Mouse (Mus musculus) liver, embryonic 16.5 days (tissue): ENCODE measurements around the gene Kmt2a. TPM values are rescaled to one million over a fixed set of nuclear protein-coding genes. Genes with fewer than 3 reads are reported as not detected.
A peak's percentile ranks its signal among the peaks of the same experiment; 100 is the strongest.

Experiments
- ATAC-seq: fragments of 200-750 bp; cut with Nextera tagmentation; 2 replicates; pipeline ENCODE4 v1.8.0; 2017; ENCODE audit warnings: low read depth, mild to moderate bottlenecking, moderate number of reproducible peaks, moderate library complexity
- H3K27ac ChIP-seq: fragments of 300-500 bp; sonication (generic); 2 replicates; pipeline ENCODE4 v1.5.1; 2014; ENCODE audit warnings: mild to moderate bottlenecking, low read length
- H3K27me3 ChIP-seq: fragments of 300-500 bp; sonication (generic); 2 replicates; pipeline ENCODE4 v1.6.1; 2014; ENCODE audit warnings: low read depth, low read length, mixed read lengths; ENCODE audit not compliant: control insufficient read depth, insufficient read depth
- H3K36me3 ChIP-seq: fragments of 300-500 bp; sonication (generic); 2 replicates; pipeline ENCODE4 v1.6.1; 2014; ENCODE audit warnings: mild to moderate bottlenecking; ENCODE audit not compliant: control insufficient read depth, insufficient read depth
- H3K4me1 ChIP-seq: fragments of 300-500 bp; sonication (generic); 2 replicates; pipeline ENCODE4 v1.6.1; 2014; ENCODE audit warnings: low read depth, low read length, mixed read lengths; ENCODE audit not compliant: control insufficient read depth
- H3K4me2 ChIP-seq: fragments of 300-500 bp; sonication (generic); 2 replicates; pipeline ENCODE4 v1.6.1; 2014; ENCODE audit warnings: low read depth, low read length, mixed read lengths
- H3K4me3 ChIP-seq: fragments of 300-500 bp; sonication (generic); 2 replicates; pipeline ENCODE4 v1.5.1; 2014; ENCODE audit warnings: low read depth, mild to moderate bottlenecking, low read length
- H3K9ac ChIP-seq: fragments of 300-500 bp; sonication (generic); 2 replicates; pipeline ENCODE4 v1.6.1; 2014; ENCODE audit warnings: low read depth, low read length
- H3K9me3 ChIP-seq: fragments of 300-500 bp; sonication (generic); replicated peaks from 2 replicates; pipeline ENCODE4 v1.6.1; 2016; ENCODE audit warnings: low read length; ENCODE audit not compliant: control insufficient read depth
- WGBS: fragments of 180-500 bp; shearing (Covaris S2); extraction: QIAGEN DNeasy Blood & Tissue Kit; methylation state at CpG from one replicate; pipeline ENCODE4 v1.1.7; 2014; ENCODE audit not compliant: insufficient replicate concordance; 5-methylcytosine and 5-hydroxymethylcytosine counted together
- polyA plus RNA-seq: library from polyadenylated mRNA; unstranded; fragments of >200 nt; fragmentation: Nextera tagmentation; extraction: Ambion mirVana; gene quantifications from 2 replicates; pipeline ENCODE4 v1.2.1, GENCODE M21; 2015

Kmt2a gene
- polyA plus RNA-seq: 2.6 and 3.0 TPM in 2 replicates

GRCm38 (mm10) chr9:44881221-44881871 is at the start of gene Kmt2a:
Gene Kmt2a, minus strand, starts transcription at chr9:44881296.
- Histone ChIP-seq H3K9ac (peak within 1 kb of the TSS; percentile 92), H3K9me3 (no peaks in the 10 kb centered on the region), H3K27ac (peak within 1 kb of the TSS; percentile 93), H3K4me3 (peak within 1 kb of the TSS; percentile 93), H3K27me3 (no peaks in the 10 kb centered on the region; the same call in none of the 2 replicates), H3K36me3 (no peaks in the 10 kb centered on the region), H3K4me1 (peaks cover 34% of the 10 kb centered on the region), H3K4me2 (peak within 1 kb of the TSS; percentile 99)
- WGBS: 0% methylated on average over 61 of the region's 71 CpGs
- ATAC-seq: peak; percentile 87

GRCm38 (mm10) chr9:44921543-44921942 is 40.4 kb upstream of the Kmt2a start:
- ATAC-seq: no peak

GRCm38 (mm10) chr9:44921123-44921468 is 40.0 kb upstream of the Kmt2a start:
- WGBS: 0% methylated on average over 8 of the region's 8 CpGs
- peak; percentile 71 for ATAC-seq
- Histone ChIP-seq H3K4me2 (peak overlapping the region; percentile 71), H3K4me1 (peaks cover 7% of the 10 kb centered on the region), H3K36me3 (no peaks in the 10 kb centered on the region), H3K27ac (peak overlapping the region; percentile 83), H3K4me3 (peak overlapping the region; percentile 98), H3K9me3 (no peaks in the 10 kb centered on the region), H3K9ac (peak overlapping the region; percentile 97), H3K27me3 (no peaks in the 10 kb centered on the region)

More at GRCm38 (mm10) chr9:44921543-44921942, 40.4 kb upstream of the Kmt2a start:
- Histone ChIP-seq H3K4me2 (peak overlapping the region; percentile 71), H3K4me3 (peak overlapping the region; percentile 98), H3K27me3 (no peaks in the 10 kb centered on the region), H3K27ac (no peak overlapping the region), H3K9ac (no peak overlapping the region; the same call in 1 of the 2 replicates), H3K36me3 (no peaks in the 10 kb centered on the region), H3K9me3 (no peaks in the 10 kb centered on the region), H3K4me1 (peaks cover 7% of the 10 kb centered on the region)
- WGBS: 75% methylated on average over 2 of the region's 2 CpGs

DNA sequence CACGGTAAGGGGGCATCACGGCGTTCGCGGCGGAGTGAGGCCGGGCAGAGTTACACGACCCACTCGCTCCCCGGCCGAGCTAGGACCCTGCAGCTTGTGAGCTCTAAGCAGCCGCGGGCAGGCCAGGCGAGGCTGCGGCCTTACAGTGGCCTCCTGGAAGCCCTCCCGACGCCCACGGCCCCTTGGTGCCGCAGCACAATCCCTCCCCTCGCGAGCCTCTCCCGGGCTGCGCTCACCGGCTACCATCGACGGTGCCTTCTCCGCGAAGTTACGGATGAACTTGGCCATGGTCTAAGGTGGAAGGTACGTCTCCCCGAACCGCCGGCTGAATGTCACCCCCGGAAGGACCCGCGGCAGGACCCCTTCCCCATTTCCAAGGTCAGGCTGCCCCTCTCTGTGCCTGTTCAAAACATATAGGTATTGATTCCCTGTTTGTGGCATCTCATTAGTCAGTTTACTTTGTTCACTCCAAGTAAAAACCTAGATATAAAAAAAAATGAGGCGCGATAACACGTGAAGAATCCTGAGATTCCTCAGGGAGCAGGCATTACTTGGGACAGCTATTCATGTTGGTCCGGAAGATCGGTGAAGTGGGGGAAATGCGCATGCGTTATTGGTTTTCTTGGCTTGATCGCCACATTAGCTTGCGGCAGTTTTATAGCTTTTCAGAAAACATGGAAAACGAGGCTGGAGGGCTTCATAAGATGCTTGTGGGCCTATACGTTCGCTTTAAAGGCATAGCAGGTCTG is 39.5 kb upstream of the Kmt2a start, which contains the start of gene Atp5l:
TSS of gene Atp5l (minus strand) at position 369 of the 749 bp plus-strand sequence.
- no peaks in the 10 kb centered on the region for H3K36me3 ChIP-seq
- H3K9me3 ChIP-seq: no peaks in the 10 kb centered on the region
- peak within 1 kb of the TSS; percentile 97 for H3K9ac ChIP-seq
- peak within 1 kb of the TSS; percentile 98 for H3K4me3 ChIP-seq
- H3K4me1 ChIP-seq: peaks cover 7% of the 10 kb centered on the region
- H3K27ac ChIP-seq: peak within 1 kb of the TSS; percentile 83
- no peaks in the 10 kb centered on the region for H3K27me3 ChIP-seq
- ATAC-seq: peak; percentile 81
- peak within 1 kb of the TSS; percentile 71 for H3K4me2 ChIP-seq
- under 1% methylated on average over 48 of the region's 48 CpGs for WGBS

DNA sequence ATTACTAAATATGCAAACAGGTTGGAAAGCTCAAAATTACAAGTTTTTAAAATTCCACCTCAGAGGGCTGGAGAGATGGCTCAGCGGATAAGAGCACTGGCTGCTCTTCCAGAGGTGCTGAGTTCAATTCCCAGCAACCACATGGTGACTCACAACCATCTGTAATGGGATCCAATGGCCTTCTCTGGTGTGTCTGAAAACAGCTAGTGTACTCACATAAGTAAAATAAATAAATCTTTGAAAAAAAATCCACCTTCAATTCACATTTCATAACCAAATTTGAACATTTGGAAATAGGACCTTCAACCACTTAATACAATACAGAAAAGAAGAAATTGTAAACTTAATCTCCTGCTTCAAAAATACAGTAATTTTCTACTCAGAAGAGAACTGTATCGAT is 38.5 kb upstream of the Kmt2a start:
- no peak for ATAC-seq
- no peaks in the 10 kb centered on the region for H3K9me3 ChIP-seq
- H3K27ac ChIP-seq: peak overlapping the region; percentile 83
- peak overlapping the region; percentile 98 for H3K4me3 ChIP-seq
- H3K27me3 ChIP-seq: no peaks in the 10 kb centered on the region
- 27% methylated on average over 2 of the region's 2 CpGs for WGBS
- peak overlapping the region; percentile 71 for H3K4me2 ChIP-seq
- H3K36me3 ChIP-seq: no peaks in the 10 kb centered on the region
- H3K4me1 ChIP-seq: peaks cover 9% of the 10 kb centered on the region
- H3K9ac ChIP-seq: peak overlapping the region; percentile 97

DNA sequence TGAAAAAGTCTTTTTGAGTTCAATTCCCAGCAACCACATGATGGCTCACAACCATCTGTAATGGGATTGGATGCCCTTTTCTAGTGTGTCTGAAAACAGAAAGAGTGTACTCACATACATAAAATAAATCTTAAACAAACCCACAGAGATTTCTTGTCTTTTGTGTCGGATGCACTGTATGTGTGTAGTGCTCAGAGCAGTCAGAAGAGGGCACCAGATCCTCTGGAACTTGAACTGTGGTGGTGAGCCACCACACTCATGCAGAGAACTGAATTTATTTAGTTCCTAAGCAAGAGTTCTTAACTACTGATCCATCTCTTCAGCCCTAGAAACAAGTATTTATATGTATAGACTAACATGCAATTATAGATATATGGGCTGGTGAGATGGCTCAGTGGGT is 35.1 kb upstream of the Kmt2a start:
- Histone ChIP-seq H3K9ac (no peak overlapping the region), H3K4me1 (peaks cover 9% of the 10 kb centered on the region), H3K27me3 (no peaks in the 10 kb centered on the region), H3K36me3 (peaks cover 7% of the 10 kb centered on the region), H3K4me3 (no peak overlapping the region), H3K27ac (no peak overlapping the region), H3K9me3 (no peaks in the 10 kb centered on the region), H3K4me2 (no peak overlapping the region)
- no peak for ATAC-seq
- WGBS: 37% methylated on average over 1 of the region's 1 CpGs

- peaks cover 15% of the 10 kb centered on the region for H3K36me3 ChIP-seq
- WGBS: 61% methylated on average over 4 of the region's 4 CpGs
- H3K4me2 ChIP-seq: no peak overlapping the region
- H3K9me3 ChIP-seq: no peaks in the 10 kb centered on the region
- H3K4me1 ChIP-seq: peaks cover 9% of the 10 kb centered on the region
- no peaks in the 10 kb centered on the region for H3K27me3 ChIP-seq
- H3K9ac ChIP-seq: no peak overlapping the region
- no peak for ATAC-seq
- H3K27ac ChIP-seq: no peak overlapping the region
- H3K4me3 ChIP-seq: no peak overlapping the region
These were observed 33.6 kb upstream of the Kmt2a start for GRCm38 (mm10) chr9:44914706-44915105.

DNA sequence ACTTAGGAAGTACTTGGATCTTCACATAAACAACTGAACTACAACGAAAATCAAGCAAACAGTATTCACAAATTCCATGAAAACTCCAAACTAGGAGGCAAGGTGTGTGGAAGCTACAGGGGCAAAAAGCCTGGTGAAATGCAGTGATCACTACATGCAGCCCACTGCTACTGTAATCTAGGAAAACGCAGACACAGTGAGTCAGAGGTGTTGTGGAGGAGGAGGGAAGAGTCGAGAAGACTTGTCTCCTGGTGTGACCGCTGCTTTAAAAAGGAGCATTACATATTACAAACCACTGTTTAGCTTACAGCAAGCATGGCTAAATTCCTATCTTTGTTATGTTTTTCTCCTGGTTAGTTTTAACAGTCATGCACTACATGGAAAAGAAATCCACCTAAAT is 30.3 kb upstream of the Kmt2a start:
- H3K27ac ChIP-seq: no peak overlapping the region
- peaks cover 2% of the 10 kb centered on the region; the same call in 1 of the 2 replicates for H3K4me1 ChIP-seq
- WGBS: 84% methylated on average over 4 of the region's 4 CpGs
- no peak overlapping the region for H3K4me3 ChIP-seq
- peaks cover 15% of the 10 kb centered on the region for H3K36me3 ChIP-seq
- no peaks in the 10 kb centered on the region for H3K9me3 ChIP-seq
- H3K27me3 ChIP-seq: no peaks in the 10 kb centered on the region
- H3K9ac ChIP-seq: no peak overlapping the region
- ATAC-seq: no peak
- H3K4me2 ChIP-seq: no peak overlapping the region

DNA sequence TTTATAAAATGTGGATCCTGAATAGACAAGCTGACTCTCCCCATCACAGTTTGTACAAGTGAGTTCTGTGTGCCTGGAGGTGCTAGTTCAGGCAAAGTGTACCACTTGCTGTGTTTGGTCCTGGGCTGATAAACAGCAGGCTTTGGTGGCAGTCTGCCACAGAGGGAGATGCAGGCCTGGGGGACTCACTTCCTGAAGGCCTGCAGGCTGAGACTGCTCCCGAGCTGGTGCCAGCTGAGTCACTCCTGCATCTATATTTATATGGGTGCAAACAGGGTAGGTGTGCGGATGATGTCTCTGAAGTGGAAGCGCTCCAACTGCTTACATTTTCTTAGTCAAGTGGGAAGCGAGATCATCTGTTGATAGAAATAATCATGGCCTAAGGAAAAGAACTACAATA is 24.5 kb upstream of the Kmt2a start:
- H3K9me3 ChIP-seq: no peaks in the 10 kb centered on the region
- no peaks in the 10 kb centered on the region for H3K27me3 ChIP-seq
- no peaks in the 10 kb centered on the region for H3K4me1 ChIP-seq
- H3K4me3 ChIP-seq: no peak overlapping the region
- no peak for ATAC-seq
- no peak overlapping the region for H3K4me2 ChIP-seq
- H3K9ac ChIP-seq: no peak overlapping the region
- H3K36me3 ChIP-seq: peaks cover 1% of the 10 kb centered on the region
- 48% methylated on average over 4 of the region's 4 CpGs for WGBS
- H3K27ac ChIP-seq: no peak overlapping the region
